Mouse (Mus musculus) embryonic facial prominence, embryonic 10.5 days (tissue): Measurements from ENCODE around the gene Lypla2. TPM values are rescaled to one million over a fixed set of nuclear protein-coding genes. Genes with fewer than 3 reads are reported as not detected.

Experiments
- DNase-seq: peaks from one replicate; pipeline ENCODE4 v3.0.0-alpha.2; 2017; ENCODE audit warnings: low spot score
- H3K27ac ChIP-seq: fragments of 300-500 bp; sonication (generic); replicated peaks from 2 replicates; pipeline ENCODE4 v1.5.1; 2016; ENCODE audit warnings: mild to moderate bottlenecking
- H3K27me3 ChIP-seq: fragments of 300-500 bp; sonication (generic); replicated peaks from 2 replicates; pipeline ENCODE4 v1.6.1; 2016; ENCODE audit warnings: low read depth, mild to moderate bottlenecking; ENCODE audit not compliant: poor library complexity, severe bottlenecking
- H3K36me3 ChIP-seq: fragments of 300-500 bp; sonication (generic); replicated peaks from 2 replicates; pipeline ENCODE4 v1.6.1; 2016; ENCODE audit warnings: mild to moderate bottlenecking, moderate library complexity
- H3K4me1 ChIP-seq: fragments of 300-500 bp; sonication (generic); 2 replicates; pipeline ENCODE4 v1.6.1; 2016
- H3K4me3 ChIP-seq: fragments of 300-500 bp; sonication (generic); 2 replicates; pipeline ENCODE4 v1.5.1; 2016; ENCODE audit warnings: mild to moderate bottlenecking, moderate library complexity
- H3K9me3 ChIP-seq: fragments of 300-500 bp; sonication (generic); 2 replicates; pipeline ENCODE4 v1.6.1; 2016; ENCODE audit warnings: mild to moderate bottlenecking
- WGBS: fragments of 180-500 bp; shearing (Covaris S2); methylation state at CpG from one replicate; pipeline ENCODE4 v1.1.7; 2016; 5-methylcytosine and 5-hydroxymethylcytosine counted together
- polyA plus RNA-seq: library from polyadenylated mRNA; unstranded; fragments of >200 nt; fragmentation: Nextera tagmentation; extraction: Ambion mirVana; gene quantifications from 2 replicates; pipeline ENCODE4 v1.2.1, GENCODE M21; 2016

The Lypla2 gene
- polyA plus RNA-seq, 1 experiment from 2014 or later: 207 TPM

DNA sequence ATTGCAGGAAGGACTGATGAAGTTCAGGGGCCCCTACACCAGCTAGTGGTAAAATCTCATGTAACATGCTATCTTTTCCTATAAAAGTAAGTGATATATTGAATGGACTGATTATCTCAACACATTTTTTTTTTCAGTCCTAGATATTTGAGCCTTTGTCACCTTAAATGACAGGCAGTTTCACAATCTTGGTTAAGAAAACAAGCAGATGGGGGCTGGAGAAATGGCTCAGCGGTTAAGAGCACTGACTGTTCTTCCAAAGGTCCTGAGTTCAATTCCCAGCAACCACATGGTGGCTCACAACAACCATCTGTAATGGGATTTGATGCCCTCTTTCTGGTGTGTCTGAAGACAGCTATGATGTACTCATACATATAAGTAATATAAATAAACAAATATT, 50.2 kb downstream of the Lypla2 start:
- Histone ChIP-seq H3K36me3 (peaks cover 32% of the 10 kb centered on the region), H3K4me3 (peak overlapping the region; percentile 88), H3K4me1 (peaks cover 20% of the 10 kb centered on the region), H3K9me3 (no peaks in the 10 kb centered on the region), H3K27ac (no peak overlapping the region), H3K27me3 (no peaks in the 10 kb centered on the region)
- DNase-seq: no peak
- 85% methylated on average over 1 of the region's 1 CpGs for WGBS

DNA sequence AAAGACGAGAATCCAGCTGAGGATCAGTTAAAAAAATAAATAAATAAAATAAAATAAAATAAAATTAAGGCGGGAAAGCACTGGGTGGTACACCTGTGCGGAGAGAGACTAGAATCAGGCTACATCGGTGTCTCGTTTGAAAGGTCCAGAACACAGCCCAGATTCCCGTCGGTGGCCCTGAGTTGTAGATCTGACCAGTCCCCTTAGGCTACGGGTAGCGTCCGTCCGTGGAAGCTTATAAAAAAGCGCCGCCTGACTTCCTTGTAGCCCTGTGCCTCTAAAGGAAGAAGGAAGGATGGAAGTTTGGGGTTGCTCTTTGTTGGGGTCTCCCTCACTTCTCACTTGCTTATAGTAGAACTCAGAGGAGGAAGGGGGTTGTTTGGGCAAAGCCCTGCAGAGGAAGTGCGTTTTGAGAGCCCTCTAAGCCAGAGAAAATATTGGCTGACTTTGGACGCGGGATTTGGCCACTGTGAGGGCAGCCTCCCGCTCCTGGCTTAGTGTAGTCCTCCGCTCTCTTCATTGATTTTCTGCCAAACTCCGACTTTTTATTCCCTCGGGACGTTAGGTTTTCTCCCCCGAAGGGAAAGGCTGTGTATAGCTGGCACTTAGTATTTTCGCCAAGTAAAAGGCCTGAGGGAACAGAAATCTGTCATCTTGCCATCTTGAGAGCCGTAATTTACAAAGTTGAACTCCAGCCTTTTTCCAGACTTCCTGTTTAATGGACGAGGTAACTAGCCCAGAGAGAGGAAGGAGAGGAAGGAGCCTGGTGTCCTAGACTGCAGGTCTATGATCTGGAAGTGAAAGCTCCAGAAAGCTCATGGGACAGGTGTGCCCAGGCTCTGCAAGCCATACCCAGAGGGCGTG, 50.9 kb downstream of the Lypla2 start:
- Histone ChIP-seq H3K27ac (peak overlapping the region; percentile 81), H3K36me3 (peaks cover 26% of the 10 kb centered on the region), H3K27me3 (no peaks in the 10 kb centered on the region), H3K9me3 (no peaks in the 10 kb centered on the region), H3K4me3 (peak overlapping the region; percentile 88), H3K4me1 (peaks cover 20% of the 10 kb centered on the region)
- WGBS: 9% methylated on average over 26 of the region's 26 CpGs
- peak; percentile 30 for DNase-seq

DNA sequence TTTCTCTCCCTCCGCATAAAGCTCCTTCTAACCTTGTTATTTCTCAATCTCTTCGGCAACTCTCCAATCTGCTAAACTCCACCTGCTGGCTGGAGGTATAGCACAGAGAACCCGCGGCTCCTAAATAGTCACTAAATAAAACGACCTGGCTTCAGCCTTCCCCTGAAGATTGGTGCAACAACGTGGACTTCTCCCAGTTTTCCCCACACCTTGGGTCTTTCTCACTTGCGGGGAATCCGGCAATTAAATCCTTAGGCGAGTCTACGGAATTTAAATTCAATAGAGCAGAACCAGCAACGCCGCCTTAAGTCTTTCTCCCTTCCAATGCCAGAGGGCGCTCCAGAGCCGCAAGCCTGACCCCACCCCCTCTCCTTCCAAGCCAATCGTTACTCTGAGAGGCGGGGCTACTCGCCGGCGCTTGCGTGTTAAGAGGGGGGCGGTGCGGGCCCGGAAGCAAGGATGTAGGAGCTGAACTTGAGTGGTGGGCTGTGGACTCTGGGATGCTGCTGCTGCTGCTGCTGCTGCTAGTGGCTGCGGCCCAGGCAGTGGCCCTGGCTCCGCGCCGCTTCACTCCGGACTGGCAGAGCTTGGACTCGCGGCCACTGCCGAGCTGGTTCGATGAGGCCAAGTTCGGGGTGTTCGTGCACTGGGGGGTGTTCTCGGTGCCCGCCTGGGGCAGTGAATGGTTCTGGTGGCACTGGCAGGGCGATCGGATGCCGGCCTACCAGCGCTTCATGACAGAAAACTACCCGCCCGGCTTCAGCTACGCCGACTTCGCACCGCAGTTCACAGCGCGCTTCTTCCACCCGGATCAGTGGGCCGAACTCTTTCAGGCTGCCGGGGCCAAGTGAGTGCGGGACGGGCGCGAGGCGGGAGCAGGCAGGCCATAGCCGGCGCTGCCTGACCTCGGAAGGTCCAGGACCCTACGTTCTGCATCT, 51.9 kb downstream of the Lypla2 start, which contains the start of gene Fuca1:
Fuca1 (plus strand) TSS at position 432 of the 938 bp plus-strand sequence.
- Histone ChIP-seq H3K4me3 (peak within 1 kb of the TSS; percentile 88), H3K9me3 (no peaks in the 10 kb centered on the region), H3K27ac (peak within 1 kb of the TSS; percentile 81), H3K27me3 (no peaks in the 10 kb centered on the region), H3K36me3 (peaks cover 16% of the 10 kb centered on the region), H3K4me1 (peaks cover 20% of the 10 kb centered on the region)
- 2% methylated on average over 60 of the region's 60 CpGs for WGBS
- DNase-seq: peak; percentile 98

DNA sequence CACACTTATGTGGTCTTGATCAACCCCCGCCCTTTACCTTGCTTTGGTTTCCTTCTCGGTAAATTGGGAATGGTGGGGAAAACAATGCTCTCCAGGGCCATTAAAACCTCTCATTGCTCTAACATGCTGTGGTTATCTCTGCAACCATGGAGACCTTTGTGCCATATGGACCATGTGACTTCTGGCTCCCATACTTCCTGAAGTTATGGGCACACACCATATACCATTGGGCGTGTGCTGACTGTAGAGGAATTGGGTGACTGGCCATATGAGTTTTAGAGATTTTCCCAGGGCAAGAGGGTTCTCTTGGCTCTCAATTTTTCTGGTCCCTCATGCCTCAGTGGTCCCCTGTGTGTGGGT, 53.2 kb downstream of the Lypla2 start:
- no peak overlapping the region for H3K27ac ChIP-seq
- DNase-seq: no peak
- WGBS: 95% methylated on average over 3 of the region's 3 CpGs

DNA sequence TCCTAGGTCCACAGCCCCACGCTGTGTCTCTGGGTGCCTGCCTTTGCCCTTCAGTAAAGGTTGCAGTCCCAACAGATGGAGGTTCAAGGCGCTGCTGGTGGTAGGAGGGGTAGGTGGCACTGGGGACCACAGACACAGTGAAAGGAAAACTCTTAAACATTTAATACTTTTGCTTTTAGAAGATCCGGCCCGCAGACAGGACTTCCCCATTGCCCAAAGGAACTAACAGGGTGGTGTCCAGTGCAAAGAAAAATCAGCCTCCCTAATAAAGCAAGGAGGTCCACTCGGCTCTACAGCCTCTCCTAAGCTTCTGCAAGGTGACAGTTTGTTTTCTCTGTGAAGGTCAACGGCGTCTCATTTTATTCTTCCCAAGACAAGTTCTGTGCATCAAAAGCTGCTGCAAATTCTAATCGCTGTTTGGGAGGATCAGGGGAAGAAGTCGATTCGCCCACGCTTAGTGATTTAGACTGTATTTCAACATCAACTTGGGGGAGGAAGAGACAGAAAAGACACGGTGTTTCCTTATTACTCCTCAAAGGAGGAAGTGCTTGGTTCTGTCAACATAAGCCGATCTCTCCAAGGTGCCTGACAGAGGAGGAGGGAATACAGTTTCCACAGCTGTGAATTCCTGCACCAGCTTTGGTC, 53.7 kb downstream of the Lypla2 start:
- no peak overlapping the region for H3K27ac ChIP-seq
- peaks cover 20% of the 10 kb centered on the region for H3K4me1 ChIP-seq
- peaks cover 10% of the 10 kb centered on the region for H3K36me3 ChIP-seq
- no peaks in the 10 kb centered on the region for H3K27me3 ChIP-seq
- DNase-seq: no peak
- H3K4me3 ChIP-seq: no peak overlapping the region
- H3K9me3 ChIP-seq: no peaks in the 10 kb centered on the region
- WGBS: 90% methylated on average over 13 of the region's 13 CpGs

More for the DNA sequence above, 53.2 kb downstream of the Lypla2 start:
- H3K27me3 ChIP-seq: no peaks in the 10 kb centered on the region
- no peak overlapping the region for H3K4me3 ChIP-seq
- peaks cover 13% of the 10 kb centered on the region for H3K36me3 ChIP-seq
- peaks cover 20% of the 10 kb centered on the region for H3K4me1 ChIP-seq
- no peaks in the 10 kb centered on the region for H3K9me3 ChIP-seq

Other genes with a start within 250 kb of the Lypla2 start
- 0.07 TPM in 1 of 2 replicates, not detected in the other for gene Il22ra1, start 244.5 kb downstream of the Lypla2 start, polyA plus RNA-seq
- not detected in 2 replicates for gene Myom3, start 212.9 kb downstream of the Lypla2 start, polyA plus RNA-seq
- 377 and 383 TPM in 2 replicates for gene Srsf10, start 116.9 kb downstream of the Lypla2 start, polyA plus RNA-seq
- 177 and 186 TPM in 2 replicates for gene Pnrc2, start 98.8 kb downstream of the Lypla2 start, polyA plus RNA-seq
- gene Cnr2, start 77.2 kb downstream of the Lypla2 start, polyA plus RNA-seq: 0.15 and 0.43 TPM in 2 replicates
- gene Fuca1, start 51.9 kb downstream of the Lypla2 start, polyA plus RNA-seq: 45.4 and 46.8 TPM in 2 replicates
- 64.3 and 68.6 TPM in 2 replicates for gene Hmgcl, start 26.2 kb downstream of the Lypla2 start, polyA plus RNA-seq
- 39.7 and 40.2 TPM in 2 replicates for gene Gale, start 8.9 kb downstream of the Lypla2 start, polyA plus RNA-seq
- 66.2 and 72.8 TPM in 2 replicates for gene Pithd1, start 14.6 kb upstream of the Lypla2 start, polyA plus RNA-seq
- 35.0 and 37.5 TPM in 2 replicates for gene Eloa, start 49.1 kb upstream of the Lypla2 start, polyA plus RNA-seq
- 516 and 527 TPM in 2 replicates for gene Rpl11, start 80.8 kb upstream of the Lypla2 start, polyA plus RNA-seq
- gene Id3, start 170.9 kb upstream of the Lypla2 start, polyA plus RNA-seq: 593 and 611 TPM in 2 replicates
- 6.2 TPM in 2 replicates for gene E2f2, start 199.8 kb upstream of the Lypla2 start, polyA plus RNA-seq
- gene Asap3, start 233.7 kb upstream of the Lypla2 start, polyA plus RNA-seq: 4.2 and 5.3 TPM in 2 replicates